Mouse (Mus musculus) kidney, postnatal 25 days (tissue): ENCODE results near the gene 1700016H13Rik.

Source experiments
- DNase-seq, 2 experiments: peaks; one replicate each; pipeline ENCODE4 v3.0.0; 2021; ENCODE audit warnings: mixed read lengths in 2 of 2

The 1700016H13Rik gene

GRCm38 (mm10) chr5:103655346-103656118 lies at the start of gene 1700016H13Rik:
1700016H13Rik (minus strand) TSS chr5:103656010.
- peak; percentile 78 to 80 for DNase-seq

GRCm38 (mm10) chr5:103705331-103705730 lies 49.5 kb upstream of the 1700016H13Rik start:
- DNase-seq, result no peak

GRCm38 (mm10) chr5:103702527-103702926 lies 46.7 kb upstream of the 1700016H13Rik start:
- DNase-seq, result no peak

- DNase-seq, result no peak
These were observed 45.7 kb upstream of the 1700016H13Rik start for GRCm38 (mm10) chr5:103701466-103701865.

GRCm38 (mm10) chr5:103700661-103701060 lies 44.9 kb upstream of the 1700016H13Rik start:
- peak in 1 of 2 experiments; percentile 9 for DNase-seq

- DNase-seq, result no peak
These were observed 43.7 kb upstream of the 1700016H13Rik start for GRCm38 (mm10) chr5:103699537-103699936.

- no peak for DNase-seq
These were observed 42.8 kb upstream of the 1700016H13Rik start for GRCm38 (mm10) chr5:103698577-103698976.

GRCm38 (mm10) chr5:103697875-103698491 lies 42.2 kb upstream of the 1700016H13Rik start:
- no peak for DNase-seq

- no peak for DNase-seq
These were observed 38.3 kb upstream of the 1700016H13Rik start for GRCm38 (mm10) chr5:103694094-103694493.

GRCm38 (mm10) chr5:103693041-103693641 lies 37.3 kb upstream of the 1700016H13Rik start:
- DNase-seq, result peak; percentile 46 to 68

- peak; percentile 47 to 68 for DNase-seq
These were observed 36.8 kb upstream of the 1700016H13Rik start for GRCm38 (mm10) chr5:103692531-103693040.

GRCm38 (mm10) chr5:103691624-103692530 lies 36.1 kb upstream of the 1700016H13Rik start, which contains the start of gene Aff1:
Aff1 (plus strand) TSS chr5:103692374.
- DNase-seq, result peak; percentile 95

- no peak for DNase-seq
These were observed 35.4 kb upstream of the 1700016H13Rik start for GRCm38 (mm10) chr5:103691171-103691570.

GRCm38 (mm10) chr5:103690190-103690589 lies 34.4 kb upstream of the 1700016H13Rik start:
- DNase-seq, result no peak

GRCm38 (mm10) chr5:103689645-103690044 lies 33.8 kb upstream of the 1700016H13Rik start:
- DNase-seq, result no peak

- no peak for DNase-seq
These were observed 26.0 kb upstream of the 1700016H13Rik start for GRCm38 (mm10) chr5:103681824-103682223.

GRCm38 (mm10) chr5:103680381-103680780 lies 24.6 kb upstream of the 1700016H13Rik start:
- peak; percentile 68 to 79 for DNase-seq

- no peak for DNase-seq
These were observed 23.2 kb upstream of the 1700016H13Rik start for GRCm38 (mm10) chr5:103678974-103679373.

- no peak for DNase-seq
These were observed 22.1 kb upstream of the 1700016H13Rik start for GRCm38 (mm10) chr5:103677894-103678293.

GRCm38 (mm10) chr5:103676289-103676881 lies 20.6 kb upstream of the 1700016H13Rik start:
- no peak for DNase-seq

- DNase-seq, result no peak
These were observed 18.7 kb upstream of the 1700016H13Rik start for GRCm38 (mm10) chr5:103674482-103674881.

GRCm38 (mm10) chr5:103673611-103674010 lies 17.8 kb upstream of the 1700016H13Rik start:
- no peak for DNase-seq
